Mouse (Mus musculus): ENCODE results near the gene Ttll5. TPM values are rescaled to one million over a fixed set of nuclear protein-coding genes. Genes with fewer than 3 reads are reported as not detected.

Ttll5 gene
- polyA plus RNA-seq, 1 experiment = 0.79 TPM

DNA sequence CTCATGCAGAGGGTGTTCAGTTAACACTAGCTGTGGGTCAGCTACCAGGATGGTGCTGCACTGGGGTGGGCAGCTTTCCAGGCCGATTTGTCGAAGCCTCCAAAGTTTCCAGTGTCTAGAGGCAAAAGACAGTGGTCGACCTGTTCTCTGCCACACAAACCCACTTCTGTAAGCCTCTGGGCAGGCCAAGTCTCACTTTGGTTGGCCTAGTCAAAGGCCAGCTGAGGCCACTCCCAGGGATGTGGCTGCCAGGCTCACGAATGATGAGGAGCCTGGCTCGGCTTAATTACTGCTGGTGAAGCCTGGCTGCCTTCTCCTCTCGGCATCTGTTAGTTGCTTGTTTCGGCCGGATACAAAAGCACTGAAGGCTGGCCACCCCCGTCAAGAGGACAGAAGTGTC is 24.4 kb upstream of the Ttll5 start:
- Histone ChIP-seq H3K36me3 (ENCODE audit: control insufficient read depth) (no peaks in the 10 kb centered on the region), H3K4me3 (replicated peaks) (no peak overlapping the region), H3K4me1 (ENCODE audit: control insufficient read depth) (no peaks in the 10 kb centered on the region), H3K9me3 (ENCODE audit: control insufficient read depth, low read length) (no peaks in the 10 kb centered on the region), H3K27me3 (ENCODE audit: control insufficient read depth) (no peaks in the 10 kb centered on the region)
- TF ChIP-seq TAL1 (IDR thresholded peaks at IDR 0.05; ENCODE audit: low read length) = no peak
- no peak for TF ChIP-seq GATA1 (IDR thresholded peaks at IDR 0.05; ENCODE audit: low read length)

DNA sequence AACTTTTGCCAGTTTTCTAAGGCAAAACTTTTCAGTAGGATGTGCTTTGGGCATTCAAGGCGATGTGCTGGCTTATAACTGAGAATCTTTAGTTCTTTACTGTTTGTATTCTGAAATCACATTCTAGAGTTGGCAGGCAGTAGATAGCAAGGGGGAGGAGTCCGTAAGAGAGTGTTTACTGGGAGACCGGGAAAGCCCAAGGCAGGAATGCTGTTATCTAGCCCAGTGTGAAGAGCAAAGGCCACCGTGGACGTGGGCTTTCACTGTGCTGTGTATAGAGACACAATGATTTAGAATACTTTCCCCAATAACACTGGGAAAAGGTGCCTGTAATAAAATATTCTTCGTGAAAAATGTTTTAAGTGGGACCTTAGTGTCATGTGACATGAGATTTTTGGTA is 14.7 kb upstream of the Ttll5 start:
- TF ChIP-seq GATA1 (IDR thresholded peaks at IDR 0.05; ENCODE audit: low read length) (no peak), TAL1 (IDR thresholded peaks at IDR 0.05; ENCODE audit: low read length) (no peak)
- Histone ChIP-seq H3K4me1 (ENCODE audit: control insufficient read depth) (no peaks in the 10 kb centered on the region), H3K36me3 (ENCODE audit: control insufficient read depth) (peaks cover 41% of the 10 kb centered on the region), H3K9me3 (ENCODE audit: control insufficient read depth, low read length) (no peaks in the 10 kb centered on the region), H3K4me3 (replicated peaks) (no peak overlapping the region), H3K27me3 (ENCODE audit: control insufficient read depth) (no peaks in the 10 kb centered on the region)

DNA sequence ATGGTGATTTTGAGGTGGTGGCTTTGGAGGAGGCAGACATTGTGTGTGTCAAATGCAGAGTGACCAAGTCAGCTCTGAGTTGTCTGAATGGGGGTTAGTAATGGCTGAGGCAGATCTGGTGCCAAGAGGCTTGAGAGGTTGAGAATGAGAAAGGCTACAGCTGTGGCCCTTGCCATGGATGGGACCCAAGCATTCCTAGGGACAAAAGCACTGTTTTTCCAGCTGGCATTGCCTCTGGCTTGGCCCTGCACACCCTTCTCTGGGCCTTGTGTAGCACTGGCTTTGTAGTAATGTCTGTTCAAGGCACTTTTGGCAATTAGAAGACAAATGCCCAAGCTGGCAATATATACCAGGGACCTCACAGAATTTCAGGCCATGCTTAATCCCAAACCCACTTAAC is 13.5 kb upstream of the Ttll5 start:
- no peaks in the 10 kb centered on the region for H3K4me1 ChIP-seq (ENCODE audit: control insufficient read depth)
- H3K4me3 ChIP-seq (replicated peaks) = no peak overlapping the region
- no peaks in the 10 kb centered on the region for H3K27me3 ChIP-seq (ENCODE audit: control insufficient read depth)
- H3K36me3 ChIP-seq (ENCODE audit: control insufficient read depth) = peaks cover 52% of the 10 kb centered on the region
- H3K9me3 ChIP-seq (ENCODE audit: control insufficient read depth, low read length) = no peaks in the 10 kb centered on the region
- TF ChIP-seq GATA1 (IDR thresholded peaks at IDR 0.05; ENCODE audit: low read length) = no peak
- TF ChIP-seq TAL1 (IDR thresholded peaks at IDR 0.05; ENCODE audit: low read length) = no peak

DNA sequence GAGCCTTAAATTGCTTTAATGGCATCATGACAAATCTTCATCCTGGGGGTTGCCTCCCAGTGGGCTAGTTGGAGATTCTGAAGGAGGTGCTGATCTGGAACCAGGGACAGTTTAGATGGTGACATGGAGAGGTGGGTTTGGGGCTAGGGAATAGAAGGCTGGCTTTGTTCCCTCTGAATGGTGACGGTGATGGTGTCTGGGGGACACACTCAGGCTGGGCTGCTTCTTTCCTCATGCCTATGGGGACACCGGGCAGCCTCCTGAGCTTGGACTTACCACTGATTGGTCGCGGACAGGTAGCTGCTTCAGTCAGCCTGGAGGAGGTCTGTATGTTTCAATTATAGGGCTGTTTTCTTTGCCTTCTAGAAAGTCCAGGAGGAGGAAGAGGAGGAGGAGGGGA is 12.8 kb upstream of the Ttll5 start:
- Histone ChIP-seq H3K36me3 (ENCODE audit: control insufficient read depth) (peaks cover 59% of the 10 kb centered on the region), H3K27me3 (ENCODE audit: control insufficient read depth) (no peaks in the 10 kb centered on the region), H3K4me1 (ENCODE audit: control insufficient read depth) (no peaks in the 10 kb centered on the region), H3K4me3 (replicated peaks) (no peak overlapping the region), H3K9me3 (ENCODE audit: control insufficient read depth, low read length) (no peaks in the 10 kb centered on the region)
- TF ChIP-seq TAL1 (IDR thresholded peaks at IDR 0.05; ENCODE audit: low read length) (no peak), GATA1 (IDR thresholded peaks at IDR 0.05; ENCODE audit: low read length) (no peak)

DNA sequence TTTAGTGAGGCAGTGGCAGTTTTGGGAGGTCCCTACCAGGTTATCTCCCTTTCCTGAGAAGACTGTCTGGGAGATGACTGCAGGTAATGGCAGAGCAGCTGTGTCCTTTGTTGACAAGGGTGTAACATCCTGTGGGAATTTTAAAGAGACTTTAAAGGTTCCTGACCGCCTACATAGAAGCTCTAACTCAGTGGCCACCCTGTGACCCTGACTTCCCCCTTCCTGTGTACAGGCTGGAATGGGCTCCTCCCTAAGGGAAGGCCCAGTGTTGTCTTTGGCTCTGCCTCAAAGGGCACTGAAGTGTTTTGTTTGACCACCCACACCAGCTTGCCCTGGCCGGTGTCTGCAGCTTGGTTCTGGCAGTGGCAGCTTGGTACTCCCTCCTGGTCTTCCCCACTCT is 10.9 kb upstream of the Ttll5 start:
- H3K4me1 ChIP-seq (ENCODE audit: control insufficient read depth) = peaks cover under 1% of the 10 kb centered on the region; the same call in 1 of the 2 replicates
- no peak overlapping the region for H3K4me3 ChIP-seq (replicated peaks)
- H3K9me3 ChIP-seq (ENCODE audit: control insufficient read depth, low read length) = no peaks in the 10 kb centered on the region
- no peak for TF ChIP-seq GATA1 (IDR thresholded peaks at IDR 0.05; ENCODE audit: low read length)
- no peak for TF ChIP-seq TAL1 (IDR thresholded peaks at IDR 0.05; ENCODE audit: low read length)
- H3K36me3 ChIP-seq (ENCODE audit: control insufficient read depth) = peaks cover 76% of the 10 kb centered on the region
- no peaks in the 10 kb centered on the region for H3K27me3 ChIP-seq (ENCODE audit: control insufficient read depth)

DNA sequence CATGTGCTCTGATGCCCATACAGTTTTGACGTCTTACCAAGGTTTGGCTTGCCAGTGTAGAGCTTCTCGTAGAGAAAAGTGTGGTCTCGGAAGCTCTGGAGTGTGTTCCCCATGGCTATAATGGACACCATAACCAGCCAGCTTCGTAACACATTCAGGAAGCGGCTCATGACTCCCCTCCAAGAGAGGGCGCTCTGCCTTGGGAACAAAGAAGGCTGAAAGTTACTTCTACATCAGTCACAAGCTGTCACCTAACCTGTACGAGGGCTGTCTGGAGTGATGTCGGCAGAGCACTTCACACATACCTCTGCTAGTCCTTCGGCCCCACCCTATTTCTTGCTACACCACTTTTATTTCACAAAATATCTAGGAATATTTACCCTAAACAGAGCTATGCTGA is 2.4 kb upstream of the Ttll5 start:
- no peaks in the 10 kb centered on the region for H3K9me3 ChIP-seq (ENCODE audit: control insufficient read depth, low read length)
- no peaks in the 10 kb centered on the region for H3K27me3 ChIP-seq (ENCODE audit: control insufficient read depth)
- peaks cover 63% of the 10 kb centered on the region for H3K36me3 ChIP-seq (ENCODE audit: control insufficient read depth)
- peaks cover 46% of the 10 kb centered on the region for H3K4me1 ChIP-seq (ENCODE audit: control insufficient read depth)
- no peak for TF ChIP-seq GATA1 (IDR thresholded peaks at IDR 0.05; ENCODE audit: low read length)
- no peak for TF ChIP-seq TAL1 (IDR thresholded peaks at IDR 0.05; ENCODE audit: low read length)
- no peak overlapping the region for H3K4me3 ChIP-seq (replicated peaks)

DNA sequence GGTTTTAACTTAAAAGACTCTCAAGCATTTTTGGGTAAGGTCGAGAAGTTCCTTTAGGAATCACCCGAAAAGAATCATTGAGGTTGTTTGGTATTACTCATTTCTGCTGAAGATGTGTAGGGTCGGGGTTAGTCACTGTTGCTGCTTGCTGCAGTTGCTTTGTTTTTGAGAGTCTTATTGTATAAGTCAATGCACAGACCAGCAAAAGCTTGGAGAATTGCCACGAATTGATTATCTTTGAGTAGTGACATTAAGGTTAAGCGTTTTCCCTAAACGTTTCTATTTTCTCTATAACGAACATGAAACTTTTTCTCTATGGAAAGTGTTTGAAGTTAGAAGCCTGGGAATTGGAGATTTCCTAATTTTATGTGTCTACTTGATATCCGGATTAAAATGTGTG is 902 bp downstream of the Ttll5 start:
- peaks cover 45% of the 10 kb centered on the region for H3K4me1 ChIP-seq (ENCODE audit: control insufficient read depth)
- H3K36me3 ChIP-seq (ENCODE audit: control insufficient read depth) = peaks cover 59% of the 10 kb centered on the region
- no peaks in the 10 kb centered on the region for H3K27me3 ChIP-seq (ENCODE audit: control insufficient read depth)
- no peaks in the 10 kb centered on the region for H3K9me3 ChIP-seq (ENCODE audit: control insufficient read depth, low read length)
- TF ChIP-seq TAL1 (IDR thresholded peaks at IDR 0.05; ENCODE audit: low read length) = no peak
- TF ChIP-seq GATA1 (IDR thresholded peaks at IDR 0.05; ENCODE audit: low read length) = no peak
- H3K4me3 ChIP-seq (replicated peaks) = peak overlapping the region; percentile 93

DNA sequence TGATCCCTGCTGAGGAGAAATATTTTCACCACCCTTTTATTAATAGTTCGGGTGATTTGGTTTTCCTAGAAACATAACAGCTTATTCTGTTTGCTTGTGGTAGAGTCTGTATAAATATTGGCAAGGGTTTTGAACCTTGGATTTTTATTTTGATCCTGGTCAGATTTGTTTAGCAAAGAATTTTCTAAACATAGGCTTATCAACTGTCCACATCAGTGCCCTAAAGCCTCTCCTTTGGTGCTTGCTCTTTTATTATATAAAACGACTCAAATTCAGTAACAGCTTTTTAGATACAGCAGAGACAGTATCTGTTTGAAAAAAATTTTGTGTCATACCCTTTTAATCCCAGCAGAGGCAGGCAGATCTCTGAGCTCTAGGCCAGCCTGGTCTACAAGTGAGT is 1.4 kb downstream of the Ttll5 start:
- no peaks in the 10 kb centered on the region for H3K9me3 ChIP-seq (ENCODE audit: control insufficient read depth, low read length)
- H3K4me1 ChIP-seq (ENCODE audit: control insufficient read depth) = peaks cover 45% of the 10 kb centered on the region
- no peaks in the 10 kb centered on the region for H3K27me3 ChIP-seq (ENCODE audit: control insufficient read depth)
- H3K4me3 ChIP-seq (replicated peaks) = peak overlapping the region; percentile 93
- peaks cover 58% of the 10 kb centered on the region for H3K36me3 ChIP-seq (ENCODE audit: control insufficient read depth)
- TF ChIP-seq TAL1 (IDR thresholded peaks at IDR 0.05; ENCODE audit: low read length) (no peak), GATA1 (IDR thresholded peaks at IDR 0.05; ENCODE audit: low read length) (peak; percentile 51; the same call in 1 of the 2 replicates)

DNA sequence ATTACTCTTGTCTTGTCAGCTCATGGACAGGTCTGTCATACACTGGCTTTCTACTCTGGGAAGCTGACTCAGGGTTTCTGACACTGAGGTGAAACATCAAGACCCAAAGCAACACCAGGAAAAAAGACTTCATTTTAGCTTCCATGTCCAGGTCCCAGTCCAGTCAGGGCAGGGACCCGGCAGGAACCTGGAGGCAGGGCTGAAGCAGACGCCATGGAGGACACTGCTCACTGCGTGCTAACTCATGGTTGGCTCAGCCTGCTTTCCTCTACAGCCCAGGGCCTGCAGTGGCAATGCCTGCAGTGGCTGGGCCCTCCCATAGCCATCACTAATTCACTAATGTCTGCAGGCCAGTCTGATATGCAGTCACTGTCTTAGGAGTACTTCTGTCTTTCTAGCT is 4.4 kb downstream of the Ttll5 start:
- Histone ChIP-seq H3K27me3 (ENCODE audit: control insufficient read depth) (no peaks in the 10 kb centered on the region), H3K9me3 (ENCODE audit: control insufficient read depth, low read length) (no peaks in the 10 kb centered on the region), H3K4me3 (replicated peaks) (no peak overlapping the region), H3K36me3 (ENCODE audit: control insufficient read depth) (peaks cover 66% of the 10 kb centered on the region), H3K4me1 (ENCODE audit: control insufficient read depth) (peaks cover 28% of the 10 kb centered on the region)
- TF ChIP-seq TAL1 (IDR thresholded peaks at IDR 0.05; ENCODE audit: low read length) (no peak), GATA1 (IDR thresholded peaks at IDR 0.05; ENCODE audit: low read length) (no peak)

DNA sequence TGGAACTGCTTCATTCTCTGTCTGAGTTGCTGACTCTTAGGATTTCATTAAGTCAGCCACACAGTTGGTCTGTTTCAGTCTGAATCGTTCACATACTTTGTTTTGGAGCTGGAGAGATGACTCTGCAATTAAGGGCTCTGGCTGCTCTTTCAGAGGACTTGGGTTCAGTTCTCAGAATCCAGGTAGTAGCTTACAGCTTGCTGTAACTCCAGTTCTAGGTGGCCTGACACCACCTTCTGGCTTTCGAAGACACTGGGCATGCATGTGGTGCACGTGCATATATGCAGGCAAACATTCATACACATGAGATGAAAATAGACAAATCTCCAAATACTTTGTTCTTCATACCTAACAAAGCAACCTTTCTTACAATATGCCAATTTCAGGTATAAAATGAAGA is 5.4 kb downstream of the Ttll5 start:
- Histone ChIP-seq H3K36me3 (ENCODE audit: control insufficient read depth) (peaks cover 73% of the 10 kb centered on the region), H3K4me1 (ENCODE audit: control insufficient read depth) (peaks cover 24% of the 10 kb centered on the region), H3K9me3 (ENCODE audit: control insufficient read depth, low read length) (no peaks in the 10 kb centered on the region), H3K27me3 (ENCODE audit: control insufficient read depth) (no peaks in the 10 kb centered on the region), H3K4me3 (replicated peaks) (no peak overlapping the region)
- TF ChIP-seq TAL1 (IDR thresholded peaks at IDR 0.05; ENCODE audit: low read length) (no peak), GATA1 (IDR thresholded peaks at IDR 0.05; ENCODE audit: low read length) (no peak)

Data from erythroblast, embryonic 14.5 days (primary cell).